Mouse (Mus musculus) thymus, adult 2 months (tissue): ENCODE data around the gene Piwil1.

Experiments used
- CTCF ChIP-seq: fragments of 200-500 bp; IDR thresholded peaks from 2 replicates; pipeline ENCODE4 v1.5.1; 2012; ENCODE audit warnings: mild to moderate bottlenecking, control low read depth, low read length, moderate library complexity, borderline replicate concordance; ENCODE audit not compliant: control insufficient read depth, poor library complexity, insufficient read depth; ENCODE audit errors: extremely low read depth
- POLR2A ChIP-seq: fragments of 200-500 bp; IDR thresholded peaks from 2 replicates; pipeline ENCODE4 v1.6.1; 2012; ENCODE audit warnings: mild to moderate bottlenecking, low read length, control low read depth, moderate library complexity; ENCODE audit not compliant: control insufficient read depth, poor library complexity, insufficient read depth; ENCODE audit errors: extremely low read depth

DNA sequence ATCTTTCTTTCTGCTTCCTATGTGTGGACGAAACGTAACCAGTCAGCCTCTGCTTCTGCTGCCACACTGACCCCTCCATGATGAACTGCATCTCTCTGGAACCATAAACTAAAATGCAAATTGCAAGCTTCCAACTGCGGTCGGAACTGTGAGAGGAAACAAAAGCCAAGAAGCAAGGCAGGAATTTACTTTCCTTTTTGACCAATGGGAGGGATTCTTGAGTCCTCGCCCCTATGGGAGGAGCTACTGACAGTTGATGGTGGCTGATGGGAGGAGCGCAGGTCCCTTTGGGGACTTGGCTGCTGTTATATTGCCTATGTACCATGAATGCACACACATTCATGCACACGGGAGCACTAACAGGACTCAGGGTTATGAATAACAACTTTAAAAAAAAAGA, 38.3 kb upstream of the Piwil1 start:
- TF ChIP-seq CTCF, result no peak
- TF ChIP-seq POLR2A, result no peak
